Mouse (Mus musculus): Measurements from ENCODE around the gene Ccdc184.

Ccdc184 gene

DNA sequence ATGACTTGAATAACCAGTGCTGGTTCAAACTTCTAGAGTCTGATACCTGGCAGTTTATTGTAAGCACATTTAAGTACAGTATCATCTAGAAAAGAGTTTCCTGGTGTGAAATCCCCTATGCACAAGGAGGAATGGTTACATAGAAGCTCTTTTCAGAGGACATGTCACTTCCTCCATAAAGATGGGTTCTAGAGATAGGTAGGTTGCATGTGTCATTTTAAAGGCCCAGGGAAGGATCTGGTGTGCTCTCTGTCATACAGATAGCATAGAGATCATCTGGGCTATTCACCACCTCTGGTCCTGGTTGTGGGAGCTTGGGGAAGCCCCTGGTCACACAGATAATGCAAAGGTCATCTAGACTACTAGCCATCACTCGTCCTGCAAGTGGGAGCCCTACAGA, 9.7 kb upstream of the Ccdc184 start:
- no peak for DNase-seq

DNA sequence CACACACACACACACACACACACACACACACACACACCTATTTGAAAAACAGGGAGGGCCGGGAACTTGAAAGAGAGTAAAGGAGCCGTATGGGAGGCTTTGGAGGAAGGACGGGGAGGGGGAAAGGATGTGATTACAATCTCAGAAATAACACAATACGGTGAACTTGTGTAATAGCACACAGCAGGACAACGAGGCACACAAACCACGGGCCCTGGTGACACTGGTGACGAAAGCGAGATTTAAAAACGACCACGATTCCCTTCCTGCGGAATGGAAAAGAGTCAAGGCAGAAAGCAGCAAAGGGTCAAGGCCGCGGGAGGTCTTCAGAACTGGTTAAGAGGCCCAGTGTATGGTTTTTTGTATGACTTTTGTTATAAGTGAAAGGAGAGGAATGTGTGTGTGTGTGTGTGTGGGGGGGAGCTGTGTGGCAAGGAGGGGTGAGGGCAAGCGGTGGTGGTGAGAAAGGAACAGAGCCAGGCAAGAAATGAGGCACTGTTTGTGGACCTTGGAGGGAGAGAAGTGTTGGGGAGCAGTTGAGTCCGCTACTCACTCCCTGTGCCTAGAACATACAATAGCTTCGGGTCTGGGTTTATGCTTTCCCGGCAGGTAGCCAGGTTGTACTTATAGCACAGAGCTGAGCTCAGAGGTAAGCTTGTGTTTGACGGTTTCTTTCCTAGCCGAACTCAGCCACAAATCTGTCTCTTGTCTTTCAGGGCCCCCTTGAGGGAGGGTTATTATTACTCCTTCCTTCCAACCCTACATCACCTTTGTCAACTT, 5.7 kb upstream of the Ccdc184 start:
- no peak for DNase-seq

- no peak for DNase-seq
Measured at GRCm38 (mm10) chr15:98162561-98162960, 4.4 kb upstream of the Ccdc184 start.

GRCm38 (mm10) chr15:98165525-98165924, 1.4 kb upstream of the Ccdc184 start, which contains the start of gene Asb8:
Asb8 (minus strand) TSS chr15:98165625.
- no peak for DNase-seq

DNA sequence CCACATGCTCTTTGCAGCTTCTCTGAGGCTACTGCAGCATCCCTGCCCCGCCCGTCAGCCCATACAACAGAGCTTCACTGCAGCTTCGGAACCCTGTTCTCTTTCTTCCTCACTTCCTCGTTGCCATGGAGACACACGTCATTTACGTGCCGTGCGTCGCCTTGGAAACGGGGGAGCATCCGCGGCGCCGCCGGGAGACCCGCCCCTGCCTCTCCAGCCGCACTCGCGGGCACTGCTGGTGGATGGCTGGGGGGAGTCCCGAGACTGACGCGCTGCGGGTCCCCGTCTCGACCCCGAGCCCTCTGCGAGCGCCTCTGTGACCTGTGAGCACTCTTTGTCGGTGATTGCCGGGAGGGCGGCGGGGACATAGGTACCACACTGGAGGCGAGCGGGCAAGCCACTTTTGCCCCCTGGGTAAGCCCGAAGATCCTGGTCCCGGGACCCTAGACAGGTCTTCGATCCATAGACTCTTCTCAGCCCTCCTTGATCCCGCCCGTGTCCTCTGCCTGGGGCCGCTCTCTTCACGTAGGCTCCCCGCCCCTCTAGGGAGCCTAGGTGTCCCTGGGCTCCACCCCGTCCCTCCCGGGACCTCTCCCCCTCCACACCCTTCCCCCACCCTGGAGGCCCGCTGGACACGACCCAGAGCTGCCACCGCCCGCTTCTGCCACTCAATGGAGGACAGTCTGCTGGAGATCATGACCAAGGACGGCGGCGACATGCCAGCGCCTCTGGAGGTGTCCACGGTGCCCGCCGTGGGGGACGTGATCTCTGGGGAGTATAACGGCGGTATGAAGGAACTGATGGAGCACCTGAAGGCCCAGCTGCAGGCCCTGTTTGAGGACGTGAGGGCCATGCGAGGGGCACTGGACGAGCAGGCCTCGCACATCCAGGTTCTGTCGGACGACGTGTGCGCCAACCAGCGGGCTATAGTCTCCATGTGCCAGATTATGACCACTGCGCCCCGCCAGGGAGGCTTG, 975 bp downstream of the Ccdc184 start:
- DNase-seq, result peak; percentile 46 to 65

DNA sequence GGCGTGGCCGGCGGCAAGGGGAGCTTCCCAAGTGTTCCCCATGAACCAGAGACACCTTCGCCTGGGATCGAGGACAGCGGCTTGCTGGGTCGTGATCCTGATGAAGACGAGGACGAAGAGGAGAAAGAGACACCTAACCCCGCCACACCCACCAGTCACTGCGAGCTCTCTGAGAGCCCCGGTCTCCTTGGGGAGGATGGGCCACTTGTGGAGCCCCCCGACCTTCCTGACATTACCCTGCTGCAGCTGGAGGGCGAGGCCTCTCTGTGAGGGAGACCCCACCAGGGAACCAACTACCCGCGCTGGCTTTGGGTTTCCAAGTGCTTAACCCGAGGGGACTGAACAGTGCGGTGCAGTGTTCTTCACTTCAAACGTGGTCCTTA, 1.7 kb downstream of the Ccdc184 start:
- DNase-seq, result no peak

- no peak for DNase-seq
Measured at GRCm38 (mm10) chr15:98170365-98170764, 3.4 kb downstream of the Ccdc184 start.

DNA sequence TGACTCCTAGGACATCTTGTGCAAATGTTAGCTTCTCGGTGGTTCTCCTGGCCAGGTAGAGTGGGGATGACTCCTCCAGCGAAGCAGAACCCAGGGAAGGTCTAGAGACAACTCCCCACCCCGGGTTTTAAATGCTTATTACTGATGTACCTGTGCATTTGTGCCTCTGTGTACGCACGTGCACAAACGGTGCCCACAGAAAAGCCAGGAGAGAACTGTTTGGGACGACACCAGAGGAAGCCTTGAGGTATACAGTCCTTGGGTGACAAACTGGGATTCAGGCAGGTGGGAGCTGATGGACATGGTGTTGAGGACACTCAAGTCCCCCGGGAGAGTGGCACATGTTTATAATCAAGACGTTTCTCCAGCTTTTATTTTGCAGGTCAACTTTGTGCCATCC, 4.0 kb downstream of the Ccdc184 start:
- no peak for DNase-seq

- DNase-seq, result no peak
Measured at GRCm38 (mm10) chr15:98172113-98172512, 5.2 kb downstream of the Ccdc184 start.

DNA sequence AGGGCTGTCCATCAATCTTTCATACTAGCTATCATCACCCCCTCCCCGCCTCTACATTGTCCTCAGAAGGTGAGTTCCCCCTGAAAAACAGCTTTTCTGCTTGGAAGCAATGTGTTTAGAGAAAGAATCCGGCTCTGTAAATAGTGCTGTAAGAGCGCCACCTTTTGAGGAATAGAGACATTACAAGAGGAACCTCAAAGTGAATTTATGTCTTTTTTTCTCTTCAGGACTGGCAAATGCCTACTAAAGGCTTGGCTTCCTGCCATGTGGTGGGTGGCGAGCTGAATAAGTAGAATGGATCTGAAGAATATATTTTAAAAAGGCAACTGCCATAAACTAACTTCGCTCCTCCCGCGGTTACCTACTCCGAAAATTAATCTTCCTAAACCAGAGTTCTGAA, 6.9 kb downstream of the Ccdc184 start:
- no peak for DNase-seq

GRCm38 (mm10) chr15:98177320-98177719, 10.4 kb downstream of the Ccdc184 start:
- no peak for DNase-seq

DNA sequence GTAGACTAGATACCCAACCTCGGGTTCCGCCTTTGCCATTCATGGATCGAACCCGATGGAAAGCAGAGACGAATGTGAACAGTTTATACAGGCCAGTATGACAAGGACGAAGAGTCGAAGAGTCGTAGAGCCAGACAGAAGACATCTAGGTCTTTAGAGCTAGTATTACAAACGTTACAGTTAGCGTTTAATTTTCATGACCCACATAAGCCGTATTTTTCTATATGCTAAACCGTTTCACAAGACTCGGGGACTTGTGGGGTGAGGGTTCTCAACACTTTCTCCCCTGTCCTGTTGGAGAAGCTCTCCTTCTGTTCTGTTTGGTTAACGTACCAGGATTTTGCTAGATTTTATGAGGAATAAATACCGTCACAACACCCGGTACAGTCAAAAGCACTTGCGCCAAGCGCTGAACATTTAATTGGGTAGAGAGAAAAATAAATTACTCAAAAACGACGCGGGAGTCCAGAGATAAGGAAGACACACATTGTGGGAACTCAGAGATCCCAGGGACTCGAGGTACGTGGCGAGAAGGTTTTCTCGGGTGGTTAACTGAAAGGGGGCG, 13.7 kb downstream of the Ccdc184 start:
- DNase-seq, result no peak

GRCm38 (mm10) chr15:98181132-98181711, 14.3 kb downstream of the Ccdc184 start:
- DNase-seq, result peak; percentile 48 to 67

DNA sequence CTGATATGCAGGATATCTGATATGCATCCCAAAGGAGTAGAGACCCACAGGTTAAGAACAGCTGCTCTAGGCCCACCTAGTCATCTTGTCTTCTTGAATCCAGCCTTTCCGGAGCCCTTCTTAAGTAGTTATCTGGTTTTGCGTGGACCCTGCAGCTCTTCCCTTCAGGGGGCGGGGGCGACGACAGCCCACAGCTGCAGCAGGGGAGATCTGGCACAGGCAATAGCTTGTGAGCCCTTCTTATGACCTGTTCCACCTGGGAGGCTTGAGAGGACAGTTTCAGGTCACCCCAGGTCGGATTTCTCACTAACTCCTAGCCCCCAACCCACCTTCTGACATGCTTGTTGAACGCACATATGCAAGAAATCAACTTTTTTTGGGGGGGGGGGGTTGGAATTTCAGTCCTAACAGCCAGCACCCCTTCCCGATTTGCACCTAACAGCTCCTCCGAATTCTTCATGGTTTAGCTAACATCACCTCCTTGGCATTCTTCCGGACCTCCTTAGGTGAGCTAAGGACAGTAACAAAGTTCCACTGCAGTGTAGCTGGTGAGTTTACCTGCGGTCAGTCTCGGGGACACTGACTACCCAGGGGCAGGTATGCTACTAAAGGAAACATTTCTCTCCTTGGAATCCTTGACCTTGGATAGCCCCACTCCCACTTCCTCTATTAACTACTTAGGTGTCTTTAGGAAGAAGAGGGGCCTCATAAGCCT, 15.1 kb downstream of the Ccdc184 start:
- DNase-seq, result no peak

GRCm38 (mm10) chr15:98184456-98184855, 17.5 kb downstream of the Ccdc184 start:
- DNase-seq, result no peak

GRCm38 (mm10) chr15:98195442-98195841, 28.5 kb downstream of the Ccdc184 start, which contains the start of gene Olfr288:
Olfr288 (minus strand) TSS chr15:98195542.
- no peak for DNase-seq

- no peak for DNase-seq
Measured at GRCm38 (mm10) chr15:98209676-98210075, 42.7 kb downstream of the Ccdc184 start.

DNA sequence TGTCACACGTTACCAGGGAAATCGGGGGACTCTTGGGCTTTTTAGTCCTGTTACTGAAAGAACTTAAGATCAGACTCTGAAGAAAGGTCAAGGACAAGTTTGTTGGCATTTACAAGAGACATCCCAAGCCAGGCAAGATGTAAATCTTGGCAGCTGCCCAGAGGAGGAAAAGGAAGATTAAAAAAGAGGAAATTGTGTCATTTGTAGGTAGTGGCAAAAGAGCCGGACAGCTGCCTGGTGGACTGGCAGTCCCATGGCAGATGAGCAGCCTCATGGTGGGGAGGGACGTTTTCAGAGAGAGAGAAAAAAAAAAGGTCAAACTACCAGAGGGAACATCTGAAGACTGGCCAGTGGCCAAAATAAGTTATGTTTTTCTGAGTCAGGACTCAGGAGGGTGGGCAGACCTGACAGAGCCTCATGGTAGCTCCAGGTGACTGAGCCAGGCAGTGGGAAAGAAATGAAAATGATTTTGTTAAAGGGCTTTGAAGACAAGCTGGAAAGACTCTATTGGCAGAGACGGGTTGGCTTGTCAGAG, 46.4 kb downstream of the Ccdc184 start:
- DNase-seq, result no peak

GRCm38 (mm10) chr15:98214130-98214529, 47.2 kb downstream of the Ccdc184 start:
- no peak for DNase-seq
